Mouse (Mus musculus) midbrain, embryonic 13.5 days (tissue): Measurements from ENCODE around the gene Phc2. TPM values are rescaled to one million over a fixed set of nuclear protein-coding genes. Genes with fewer than 3 reads are reported as not detected.
A peak's percentile ranks its signal among the peaks of the same experiment; 100 is the strongest.

Experiments
- ATAC-seq: fragments of 200-750 bp; cut with Nextera tagmentation; 2 replicates; pipeline ENCODE4 v1.8.0; 2017; ENCODE audit warnings: mild to moderate bottlenecking, moderate TSS enrichment, moderate library complexity
- H3K27ac ChIP-seq: fragments of 300-500 bp; sonication (generic); 2 replicates; pipeline ENCODE4 v1.5.1; 2015; ENCODE audit warnings: inconsistent platforms, mild to moderate bottlenecking, moderate library complexity
- H3K27me3 ChIP-seq: fragments of 300-500 bp; sonication (generic); 2 replicates; pipeline ENCODE4 v1.6.1; 2015; ENCODE audit warnings: mild to moderate bottlenecking, inconsistent platforms
- H3K36me3 ChIP-seq: fragments of 300-500 bp; sonication (generic); 2 replicates; pipeline ENCODE4 v1.6.1; 2015; ENCODE audit warnings: mild to moderate bottlenecking, inconsistent platforms
- H3K4me1 ChIP-seq: fragments of 300-500 bp; sonication (generic); replicated peaks from 2 replicates; pipeline ENCODE4 v1.6.1; 2015; ENCODE audit warnings: inconsistent platforms
- H3K4me2 ChIP-seq: fragments of 300-500 bp; sonication (generic); replicated peaks from 2 replicates; pipeline ENCODE4 v1.6.1; 2015; ENCODE audit warnings: moderate library complexity, mild to moderate bottlenecking, inconsistent platforms
- H3K4me3 ChIP-seq: fragments of 300-500 bp; sonication (generic); replicated peaks from 2 replicates; pipeline ENCODE4 v1.5.1; 2015; ENCODE audit warnings: mild to moderate bottlenecking, inconsistent platforms
- H3K9ac ChIP-seq: fragments of 300-500 bp; sonication (generic); replicated peaks from 2 replicates; pipeline ENCODE4 v1.6.1; 2015; ENCODE audit warnings: mild to moderate bottlenecking, inconsistent platforms
- H3K9me3 ChIP-seq: fragments of 300-500 bp; sonication (generic); 2 replicates; pipeline ENCODE4 v1.6.1; 2016; ENCODE audit warnings: mild to moderate bottlenecking, inconsistent platforms
- WGBS: fragments of 180-500 bp; shearing (Covaris S2); methylation state at CpG from one replicate; pipeline ENCODE4 v1.1.7; 2015; 5-methylcytosine and 5-hydroxymethylcytosine counted together
- polyA plus RNA-seq: library from polyadenylated mRNA; unstranded; fragments of >200 nt; fragmentation: Nextera tagmentation; extraction: Ambion mirVana; gene quantifications from 2 replicates; pipeline ENCODE4 v1.2.1, GENCODE M21; 2015

Gene Phc2
- polyA plus RNA-seq, 1 experiment from 2014 or later: 36.1 TPM

GRCm38 (mm10) chr4:128737825-128738610 lies 83.5 kb downstream of the Phc2 start:
- Histone ChIP-seq H3K4me2 (peak overlapping the region; percentile 34), H3K9ac (peak overlapping the region; percentile 52)

GRCm38 (mm10) chr4:128740878-128741277 lies 86.4 kb downstream of the Phc2 start:
- no peak for ATAC-seq
- 66% methylated on average over 1 of the region's 1 CpGs for WGBS
- Histone ChIP-seq H3K27me3 (no peaks in the 10 kb centered on the region), H3K4me3 (no peak overlapping the region), H3K36me3 (peaks cover 30% of the 10 kb centered on the region), H3K9me3 (no peaks in the 10 kb centered on the region), H3K9ac (no peak overlapping the region), H3K4me1 (peaks cover 52% of the 10 kb centered on the region), H3K4me2 (no peak overlapping the region), H3K27ac (peak overlapping the region; percentile 19; the same call in 1 of the 2 replicates)

More at GRCm38 (mm10) chr4:128737825-128738610, 83.5 kb downstream of the Phc2 start:
- peaks cover 81% of the 10 kb centered on the region for H3K4me1 ChIP-seq
- H3K27ac ChIP-seq: peak overlapping the region; percentile 92
- ATAC-seq: no peak
- no peaks in the 10 kb centered on the region for H3K9me3 ChIP-seq
- 0 out of 2 replicates have a peak, but pooled peaks cover 2% of the 10 kb centered on the region for H3K36me3 ChIP-seq
- H3K27me3 ChIP-seq: no peaks in the 10 kb centered on the region
- WGBS: 46% methylated on average over 14 of the region's 14 CpGs
- H3K4me3 ChIP-seq: no peak overlapping the region

- no peak overlapping the region for H3K9ac ChIP-seq
- H3K4me2 ChIP-seq: no peak overlapping the region
- H3K27ac ChIP-seq: no peak overlapping the region
- no peaks in the 10 kb centered on the region for H3K9me3 ChIP-seq
- H3K4me3 ChIP-seq: no peak overlapping the region
- H3K36me3 ChIP-seq: peaks cover 41% of the 10 kb centered on the region
- no peak for ATAC-seq
- no peaks in the 10 kb centered on the region for H3K27me3 ChIP-seq
- H3K4me1 ChIP-seq: peaks cover 42% of the 10 kb centered on the region
- 41% methylated on average over 5 of the region's 5 CpGs for WGBS
These were observed 87.4 kb downstream of the Phc2 start for GRCm38 (mm10) chr4:128741906-128742305.

- Histone ChIP-seq H3K4me1 (peaks cover 36% of the 10 kb centered on the region), H3K4me2 (no peak overlapping the region), H3K4me3 (no peak overlapping the region), H3K9me3 (no peaks in the 10 kb centered on the region), H3K36me3 (peaks cover 46% of the 10 kb centered on the region), H3K9ac (peak overlapping the region; percentile 26), H3K27ac (peak overlapping the region; percentile 47; the same call in 1 of the 2 replicates), H3K27me3 (no peaks in the 10 kb centered on the region)
- 45% methylated on average over 10 of the region's 10 CpGs for WGBS
- ATAC-seq: no peak
These were observed 88.0 kb downstream of the Phc2 start for GRCm38 (mm10) chr4:128742379-128742970.

- Histone ChIP-seq H3K27ac (peak overlapping the region; percentile 17; the same call in 1 of the 2 replicates), H3K4me1 (peaks cover 30% of the 10 kb centered on the region), H3K4me2 (no peak overlapping the region), H3K36me3 (peaks cover 53% of the 10 kb centered on the region), H3K9me3 (no peaks in the 10 kb centered on the region), H3K4me3 (no peak overlapping the region), H3K9ac (no peak overlapping the region), H3K27me3 (no peaks in the 10 kb centered on the region)
- WGBS: 70% methylated on average over 12 of the region's 12 CpGs
- no peak for ATAC-seq
These were observed 88.6 kb downstream of the Phc2 start for GRCm38 (mm10) chr4:128743031-128743626.

GRCm38 (mm10) chr4:128745160-128745559 lies 90.7 kb downstream of the Phc2 start:
- Histone ChIP-seq H3K4me1 (peaks cover 24% of the 10 kb centered on the region), H3K9ac (no peak overlapping the region)

GRCm38 (mm10) chr4:128747614-128748270 lies 93.2 kb downstream of the Phc2 start:
- no peaks in the 10 kb centered on the region for H3K9me3 ChIP-seq
- H3K4me1 ChIP-seq: peaks cover 2% of the 10 kb centered on the region
- 0 out of 2 replicates have a peak overlapping the region, but pooled peaks have one; percentile 25 for H3K27ac ChIP-seq
- H3K27me3 ChIP-seq: no peaks in the 10 kb centered on the region
- WGBS: 80% methylated on average over 22 of the region's 22 CpGs
- peaks cover 97% of the 10 kb centered on the region for H3K36me3 ChIP-seq
- H3K4me3 ChIP-seq: no peak overlapping the region
- no peak overlapping the region for H3K9ac ChIP-seq
- no peak overlapping the region for H3K4me2 ChIP-seq
- no peak for ATAC-seq

More at GRCm38 (mm10) chr4:128745160-128745559, 90.7 kb downstream of the Phc2 start:
- no peaks in the 10 kb centered on the region for H3K27me3 ChIP-seq
- no peak for ATAC-seq
- WGBS: 93% methylated on average over 8 of the region's 8 CpGs
- H3K4me3 ChIP-seq: no peak overlapping the region
- no peak overlapping the region for H3K27ac ChIP-seq
- H3K36me3 ChIP-seq: peaks cover 73% of the 10 kb centered on the region
- H3K9me3 ChIP-seq: no peaks in the 10 kb centered on the region
- no peak overlapping the region for H3K4me2 ChIP-seq

- Histone ChIP-seq H3K27ac (0 out of 2 replicates have a peak overlapping the region, but pooled peaks have one; percentile 25), H3K9ac (no peak overlapping the region), H3K36me3 (peaks cover 100% of the 10 kb centered on the region), H3K4me2 (no peak overlapping the region), H3K4me3 (no peak overlapping the region), H3K27me3 (no peaks in the 10 kb centered on the region), H3K4me1 (no peaks in the 10 kb centered on the region; the same call in 1 of the 2 replicates), H3K9me3 (no peaks in the 10 kb centered on the region)
- 90% methylated on average over 7 of the region's 7 CpGs for WGBS
- no peak for ATAC-seq
These were observed 93.8 kb downstream of the Phc2 start for GRCm38 (mm10) chr4:128748309-128748708.

GRCm38 (mm10) chr4:128751006-128751405 lies 96.5 kb downstream of the Phc2 start:
- no peak for ATAC-seq
- no peaks in the 10 kb centered on the region for H3K27me3 ChIP-seq
- H3K27ac ChIP-seq: no peak overlapping the region
- 59% methylated on average over 5 of the region's 5 CpGs for WGBS
- H3K4me3 ChIP-seq: no peak overlapping the region
- no peak overlapping the region for H3K9ac ChIP-seq
- no peak overlapping the region for H3K4me2 ChIP-seq
- H3K36me3 ChIP-seq: peaks cover 85% of the 10 kb centered on the region
- peaks cover 12% of the 10 kb centered on the region; the same call in 1 of the 2 replicates for H3K4me1 ChIP-seq
- no peaks in the 10 kb centered on the region for H3K9me3 ChIP-seq

- ATAC-seq: no peak
- peaks cover 73% of the 10 kb centered on the region for H3K36me3 ChIP-seq
- H3K4me3 ChIP-seq: no peak overlapping the region
- H3K9ac ChIP-seq: no peak overlapping the region
- no peak overlapping the region for H3K27ac ChIP-seq
- 91% methylated on average over 13 of the region's 13 CpGs for WGBS
- H3K4me1 ChIP-seq: peaks cover 15% of the 10 kb centered on the region; the same call in 1 of the 2 replicates
- H3K27me3 ChIP-seq: no peaks in the 10 kb centered on the region
- H3K9me3 ChIP-seq: no peaks in the 10 kb centered on the region
- no peak overlapping the region for H3K4me2 ChIP-seq
These were observed 97.7 kb downstream of the Phc2 start for GRCm38 (mm10) chr4:128752031-128752757.

GRCm38 (mm10) chr4:128753571-128753970 lies 99.1 kb downstream of the Phc2 start:
- Histone ChIP-seq H3K4me2 (no peak overlapping the region), H3K36me3 (peaks cover 59% of the 10 kb centered on the region), H3K4me3 (no peak overlapping the region), H3K4me1 (peaks cover 15% of the 10 kb centered on the region; the same call in 1 of the 2 replicates), H3K27ac (0 out of 2 replicates have a peak overlapping the region, but pooled peaks have one; percentile 47), H3K27me3 (no peaks in the 10 kb centered on the region), H3K9ac (no peak overlapping the region), H3K9me3 (no peaks in the 10 kb centered on the region)
- ATAC-seq: no peak
- 83% methylated on average over 7 of the region's 7 CpGs for WGBS
